Mouse (Mus musculus): ENCODE measurements at regions not wholly inside any gene's neighbourhood (a gene's known extent, or its start where the extent isn't known, plus 50 kb on each side); places are given as distances from the start of the nearest gene placed in this dataset.
"Not testable (repeated sequence)": the region's sequence is repeated elsewhere in the genome, so short reads cannot be mapped to it uniquely, and the experiment has no call there.

DNA sequence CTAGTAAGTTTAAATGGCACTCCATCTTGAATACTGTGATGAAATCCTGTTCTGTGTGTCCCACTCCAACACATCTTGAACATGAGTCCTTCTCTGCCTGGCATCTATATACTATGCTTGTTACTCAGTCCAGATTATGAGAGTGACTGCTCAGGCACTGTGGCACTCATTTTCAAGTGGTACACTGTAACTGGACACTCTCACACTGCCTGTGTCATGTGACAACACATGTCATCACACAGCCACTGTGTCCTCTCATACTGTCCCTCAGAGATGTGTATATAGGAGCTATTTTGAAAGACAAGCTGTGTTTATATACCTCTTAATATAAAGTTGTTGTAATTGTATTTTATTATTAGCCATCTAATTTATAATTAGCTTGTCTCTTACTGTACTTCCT, 89.0 kb upstream of the Spata13 start:
- DNase-seq (ENCODE audit: low spot score), result no peak
- no peak for ATAC-seq (replicated peaks; ENCODE audit: low FRiP score)

DNA sequence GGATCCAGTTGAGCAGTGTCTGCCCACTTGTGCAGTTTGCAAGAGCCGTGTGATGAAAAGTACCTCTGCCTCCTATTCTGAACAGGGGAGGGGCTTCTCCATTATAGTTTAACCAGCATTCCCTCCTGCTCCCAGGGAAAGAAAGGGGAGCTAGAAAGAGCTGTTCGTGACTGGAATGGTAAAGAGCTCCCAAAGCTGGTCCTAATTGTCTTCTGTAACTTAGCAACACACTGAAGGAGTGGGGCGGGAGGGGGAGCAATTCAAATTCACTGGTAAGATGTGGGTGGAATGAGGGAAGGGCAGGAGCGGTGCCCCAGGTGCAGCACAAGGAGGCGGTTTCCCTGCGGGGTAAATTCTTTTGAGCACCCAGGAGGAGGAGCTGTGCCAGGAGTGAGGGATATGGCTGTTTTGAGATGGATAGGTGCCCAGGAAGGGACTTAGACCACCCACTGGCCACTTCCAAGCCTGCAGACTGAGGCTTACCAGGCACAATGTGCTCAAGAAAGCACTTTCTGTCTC, 79.5 kb upstream of the Spata13 start:
- no peak overlapping the region for H3K4me2 ChIP-seq
- H3K27me3 ChIP-seq (replicated peaks; ENCODE audit: control insufficient read depth, insufficient read depth, low read length), result no peaks in the 10 kb centered on the region
- H3K4me3 ChIP-seq (ENCODE audit: low read depth, low read length), result no peak overlapping the region
- no peak for DNase-seq (ENCODE audit: low spot score)
- H3K4me1 ChIP-seq (replicated peaks; ENCODE audit: control insufficient read depth, insufficient read depth, low read length), result no peaks in the 10 kb centered on the region
- no peak overlapping the region for H3K9ac ChIP-seq (ENCODE audit: low read depth, low read length)
- no peaks in the 10 kb centered on the region for H3K36me3 ChIP-seq (ENCODE audit: control insufficient read depth, insufficient read depth, low read length)
- WGBS, result 39% methylated on average over 6 of the region's 6 CpGs
- ATAC-seq (replicated peaks; ENCODE audit: low FRiP score), result no peak
- no peaks in the 10 kb centered on the region for H3K9me3 ChIP-seq (ENCODE audit: control insufficient read depth, low read length)
- no peak overlapping the region for H3K27ac ChIP-seq (ENCODE audit: low read depth, low read length)

More for the DNA sequence above, 89.0 kb upstream of the Spata13 start:
- Histone ChIP-seq H3K4me1 (replicated peaks; ENCODE audit: control insufficient read depth, insufficient read depth, low read length) (no peaks in the 10 kb centered on the region), H3K9ac (ENCODE audit: low read depth, low read length) (no peak overlapping the region), H3K9me3 (ENCODE audit: control insufficient read depth, low read length) (no peaks in the 10 kb centered on the region), H3K27me3 (replicated peaks; ENCODE audit: control insufficient read depth, insufficient read depth, low read length) (no peaks in the 10 kb centered on the region), H3K4me3 (ENCODE audit: low read depth, low read length) (no peak overlapping the region), H3K27ac (ENCODE audit: low read depth, low read length) (no peak overlapping the region), H3K36me3 (ENCODE audit: control insufficient read depth, insufficient read depth, low read length) (no peaks in the 10 kb centered on the region), H3K4me2 (no peak overlapping the region)

DNA sequence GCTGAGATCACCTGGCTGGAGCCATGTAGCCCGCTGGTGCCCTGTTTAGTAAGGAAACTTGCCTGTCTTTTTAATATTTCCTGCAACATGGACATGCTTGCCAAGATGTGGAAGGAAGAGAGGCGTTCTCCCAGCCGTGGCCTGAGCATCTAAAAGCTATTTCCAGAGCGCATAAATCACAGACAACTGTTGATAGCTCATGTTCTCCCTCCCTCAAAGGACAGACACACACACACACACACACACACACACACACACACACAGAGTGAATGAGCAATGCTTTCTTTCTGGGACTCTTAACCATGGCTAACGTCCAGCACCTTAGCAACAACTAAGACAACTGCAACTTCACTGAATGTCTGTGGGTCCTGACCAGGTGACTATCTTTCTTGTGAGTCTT, 77.3 kb upstream of the Spata13 start:
- no peaks in the 10 kb centered on the region for H3K4me1 ChIP-seq (replicated peaks; ENCODE audit: control insufficient read depth, insufficient read depth, low read length)
- H3K36me3 ChIP-seq (ENCODE audit: control insufficient read depth, insufficient read depth, low read length), result no peaks in the 10 kb centered on the region
- DNase-seq (ENCODE audit: low spot score) (no peak), ATAC-seq (replicated peaks; ENCODE audit: low FRiP score) (no peak)
- no peak overlapping the region for H3K9ac ChIP-seq (ENCODE audit: low read depth, low read length)
- 72% methylated on average over 5 of the region's 5 CpGs for WGBS
- no peaks in the 10 kb centered on the region for H3K27me3 ChIP-seq (replicated peaks; ENCODE audit: control insufficient read depth, insufficient read depth, low read length)
- no peaks in the 10 kb centered on the region for H3K9me3 ChIP-seq (ENCODE audit: control insufficient read depth, low read length)
- H3K27ac ChIP-seq (ENCODE audit: low read depth, low read length), result no peak overlapping the region
- H3K4me2 ChIP-seq, result no peak overlapping the region
- H3K4me3 ChIP-seq (ENCODE audit: low read depth, low read length), result no peak overlapping the region

DNA sequence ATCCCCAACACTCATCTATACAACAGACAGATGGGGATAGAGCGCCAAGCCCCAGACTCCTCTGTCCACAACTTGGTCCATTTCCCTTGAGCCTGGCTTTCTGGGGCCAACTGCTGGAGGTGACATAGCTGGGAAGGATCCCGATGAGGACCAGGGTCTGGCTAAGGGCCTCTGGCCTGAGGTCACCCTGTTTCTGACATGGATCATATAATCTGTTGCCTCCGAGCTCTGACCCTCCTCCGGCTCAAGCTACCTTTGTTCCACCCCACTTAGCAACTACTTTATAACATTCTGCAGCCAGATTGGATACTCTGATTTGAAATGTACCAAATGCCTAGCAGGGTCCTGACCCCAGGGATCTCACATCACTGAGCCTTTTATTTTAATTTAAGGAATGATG, 76.8 kb upstream of the Spata13 start:
- WGBS, result 83% methylated on average over 4 of the region's 4 CpGs
- no peaks in the 10 kb centered on the region for H3K27me3 ChIP-seq (replicated peaks; ENCODE audit: control insufficient read depth, insufficient read depth, low read length)
- ATAC-seq (replicated peaks; ENCODE audit: low FRiP score), result no peak
- H3K36me3 ChIP-seq (ENCODE audit: control insufficient read depth, insufficient read depth, low read length), result no peaks in the 10 kb centered on the region
- DNase-seq (ENCODE audit: low spot score), result no peak
- H3K4me2 ChIP-seq, result no peak overlapping the region
- H3K4me3 ChIP-seq (ENCODE audit: low read depth, low read length), result no peak overlapping the region
- no peaks in the 10 kb centered on the region for H3K9me3 ChIP-seq (ENCODE audit: control insufficient read depth, low read length)
- no peak overlapping the region for H3K27ac ChIP-seq (ENCODE audit: low read depth, low read length)
- H3K9ac ChIP-seq (ENCODE audit: low read depth, low read length), result no peak overlapping the region
- no peaks in the 10 kb centered on the region for H3K4me1 ChIP-seq (replicated peaks; ENCODE audit: control insufficient read depth, insufficient read depth, low read length)

DNA sequence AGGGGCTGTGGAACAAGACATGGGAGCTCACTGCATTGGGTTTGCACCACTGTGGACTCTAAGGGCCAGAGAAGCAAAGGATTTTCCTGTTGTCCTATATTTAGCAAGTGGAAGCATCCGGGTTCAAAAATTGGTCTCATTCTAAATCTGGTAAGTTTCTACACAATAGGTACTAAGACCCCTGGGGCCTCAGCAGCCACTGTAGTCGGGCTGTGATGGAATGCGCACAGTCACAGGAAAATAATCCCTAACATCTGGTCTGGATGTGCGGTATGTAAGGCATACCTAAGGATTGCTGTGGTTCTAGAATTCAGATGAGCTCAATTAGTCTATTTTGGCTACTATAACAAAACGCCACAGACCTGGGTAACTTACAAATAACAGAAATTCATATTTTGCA, 74.4 kb upstream of the Spata13 start:
- H3K27me3 ChIP-seq (replicated peaks; ENCODE audit: control insufficient read depth, insufficient read depth, low read length), result no peaks in the 10 kb centered on the region
- no peaks in the 10 kb centered on the region for H3K9me3 ChIP-seq (ENCODE audit: control insufficient read depth, low read length)
- H3K4me2 ChIP-seq, result no peak overlapping the region
- DNase-seq (ENCODE audit: low spot score), result no peak
- H3K4me1 ChIP-seq (replicated peaks; ENCODE audit: control insufficient read depth, insufficient read depth, low read length), result no peaks in the 10 kb centered on the region
- H3K27ac ChIP-seq (ENCODE audit: low read depth, low read length), result no peak overlapping the region
- no peak overlapping the region for H3K4me3 ChIP-seq (ENCODE audit: low read depth, low read length)
- H3K36me3 ChIP-seq (ENCODE audit: control insufficient read depth, insufficient read depth, low read length), result no peaks in the 10 kb centered on the region
- ATAC-seq (replicated peaks; ENCODE audit: low FRiP score), result no peak
- H3K9ac ChIP-seq (ENCODE audit: low read depth, low read length), result no peak overlapping the region
- 74% methylated on average over 5 of the region's 5 CpGs for WGBS

DNA sequence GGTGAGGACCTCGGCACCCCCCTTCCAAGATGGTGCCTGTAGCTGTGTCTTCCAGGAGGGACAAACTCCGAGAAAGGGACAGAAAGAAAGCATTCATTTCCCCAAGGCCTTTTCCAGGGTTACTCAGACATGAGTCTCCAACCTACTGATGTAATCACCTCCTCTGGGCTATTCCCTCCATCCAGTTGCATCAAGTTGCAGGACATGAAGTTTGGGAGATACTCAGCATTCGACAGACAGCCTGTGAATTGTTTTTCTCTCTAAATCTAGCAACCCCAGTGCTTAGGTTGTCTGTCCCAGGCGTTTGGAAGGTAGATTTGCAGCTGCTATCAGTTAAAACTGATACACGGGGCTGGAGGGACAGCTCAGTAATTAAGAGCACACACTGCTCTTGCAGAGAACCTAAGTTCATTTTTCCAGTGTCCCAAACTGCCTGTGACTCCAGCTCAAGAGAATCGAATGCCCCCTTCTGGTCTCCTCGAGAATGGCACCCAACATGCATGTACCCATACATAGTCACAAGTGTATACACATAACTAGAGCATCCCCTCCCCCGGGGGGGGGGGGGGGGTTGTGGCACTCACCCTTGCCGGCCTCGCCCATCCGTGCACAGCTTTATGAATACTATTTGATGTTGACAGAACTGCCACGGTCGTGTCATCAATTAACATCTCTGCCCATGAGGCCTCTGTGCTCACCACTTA, 73.8 kb upstream of the Spata13 start:
- Histone ChIP-seq H3K4me3 (ENCODE audit: low read depth, low read length) (no peak overlapping the region), H3K27me3 (replicated peaks; ENCODE audit: control insufficient read depth, insufficient read depth, low read length) (no peaks in the 10 kb centered on the region), H3K9me3 (ENCODE audit: control insufficient read depth, low read length) (no peaks in the 10 kb centered on the region), H3K4me2 (no peak overlapping the region), H3K9ac (ENCODE audit: low read depth, low read length) (no peak overlapping the region), H3K27ac (ENCODE audit: low read depth, low read length) (no peak overlapping the region), H3K4me1 (replicated peaks; ENCODE audit: control insufficient read depth, insufficient read depth, low read length) (no peaks in the 10 kb centered on the region), H3K36me3 (ENCODE audit: control insufficient read depth, insufficient read depth, low read length) (no peaks in the 10 kb centered on the region)
- WGBS, result 71% methylated on average over 13 of the region's 13 CpGs
- no peak for ATAC-seq (replicated peaks; ENCODE audit: low FRiP score)
- DNase-seq (ENCODE audit: low spot score), result no peak

DNA sequence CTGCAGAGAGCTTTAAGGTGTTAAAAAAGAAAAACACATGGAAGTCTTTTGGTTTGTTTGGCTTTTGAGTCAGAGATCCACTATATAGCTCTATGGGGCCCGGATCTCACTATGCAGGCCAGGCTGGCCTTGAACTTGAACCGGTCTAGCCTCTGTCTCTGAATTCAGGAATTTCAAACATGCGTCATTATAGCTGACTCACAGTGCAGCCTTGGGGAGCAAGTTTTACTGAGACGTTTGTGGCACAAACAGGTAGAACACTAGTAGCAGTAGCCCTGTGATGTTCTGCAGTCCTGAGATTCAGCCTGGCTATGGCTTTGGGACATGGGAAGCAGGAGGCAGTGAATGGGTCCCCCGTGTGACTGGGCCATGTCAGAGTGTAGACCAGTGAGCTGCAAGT, 57.5 kb upstream of the Spata13 start:
- no peaks in the 10 kb centered on the region for H3K36me3 ChIP-seq (ENCODE audit: control insufficient read depth, insufficient read depth, low read length)
- no peak overlapping the region for H3K9ac ChIP-seq (ENCODE audit: low read depth, low read length)
- H3K4me3 ChIP-seq (ENCODE audit: low read depth, low read length), result no peak overlapping the region
- H3K9me3 ChIP-seq (ENCODE audit: control insufficient read depth, low read length), result no peaks in the 10 kb centered on the region
- ATAC-seq (replicated peaks; ENCODE audit: low FRiP score) (no peak), DNase-seq (ENCODE audit: low spot score) (no peak)
- no peak overlapping the region for H3K4me2 ChIP-seq
- no peaks in the 10 kb centered on the region for H3K4me1 ChIP-seq (replicated peaks; ENCODE audit: control insufficient read depth, insufficient read depth, low read length)
- 81% methylated on average over 5 of the region's 5 CpGs for WGBS
- H3K27me3 ChIP-seq (replicated peaks; ENCODE audit: control insufficient read depth, insufficient read depth, low read length), result no peaks in the 10 kb centered on the region
- no peak overlapping the region for H3K27ac ChIP-seq (ENCODE audit: low read depth, low read length)

DNA sequence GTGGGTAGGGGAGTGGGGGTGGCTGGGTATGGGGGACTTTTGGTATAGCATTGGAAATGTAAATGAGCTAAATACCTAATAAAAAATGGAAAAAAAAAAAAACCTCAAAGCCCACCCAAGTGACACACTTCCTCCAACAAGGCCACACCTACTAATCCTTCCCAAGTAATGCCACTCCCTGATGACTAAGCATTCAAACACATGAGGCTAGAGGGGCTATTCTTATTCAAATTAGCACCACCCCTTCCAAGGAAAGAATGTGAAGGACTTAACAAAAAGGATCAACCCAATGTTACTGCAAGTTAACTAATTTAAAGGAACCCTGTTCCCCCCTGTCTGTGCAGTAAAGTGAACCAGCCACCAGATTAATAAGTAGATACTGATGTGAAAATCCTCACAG, 53.7 kb upstream of the Spata13 start:
- H3K4me3 ChIP-seq (ENCODE audit: low read depth, low read length); H3K4me1 ChIP-seq (replicated peaks; ENCODE audit: control insufficient read depth, insufficient read depth, low read length); H3K9ac ChIP-seq (ENCODE audit: low read depth, low read length); H3K9me3 ChIP-seq (ENCODE audit: control insufficient read depth, low read length); H3K36me3 ChIP-seq (ENCODE audit: control insufficient read depth, insufficient read depth, low read length); H3K4me2 ChIP-seq; H3K27ac ChIP-seq (ENCODE audit: low read depth, low read length); H3K27me3 ChIP-seq (replicated peaks; ENCODE audit: control insufficient read depth, insufficient read depth, low read length); ATAC-seq (replicated peaks; ENCODE audit: low FRiP score); DNase-seq (ENCODE audit: low spot score): not testable (repeated sequence)

Measured in liver, embryonic 11.5 days (tissue).